Mouse (Mus musculus): ENCODE measurements around the gene Mgat4d. TPM values are rescaled to one million over a fixed set of nuclear protein-coding genes. Genes with fewer than 3 reads are reported as not detected.

Mgat4d gene
- polyA plus RNA-seq, 1 experiment = not detected

DNA sequence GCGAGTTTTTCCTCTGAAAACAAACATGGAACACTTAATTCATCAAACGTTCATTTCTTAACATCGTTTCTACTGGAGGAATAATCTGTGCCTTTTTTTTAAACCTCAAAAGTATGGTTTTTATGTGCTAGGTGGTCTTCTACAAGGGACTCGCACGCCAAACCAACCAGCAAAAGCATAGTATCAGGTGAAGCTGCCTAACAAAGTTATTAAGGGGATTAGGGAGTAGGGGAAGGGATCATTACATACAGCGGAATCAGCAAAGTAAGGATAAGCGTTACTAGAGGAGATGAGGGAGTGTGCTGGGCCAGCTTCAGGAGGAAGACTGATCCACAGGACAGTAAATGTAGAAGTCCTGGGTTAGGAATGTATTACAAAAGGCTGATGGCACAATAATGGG is 15.4 kb upstream of the Mgat4d start:
- H3K27me3 ChIP-seq (ENCODE audit: control insufficient read depth, insufficient read depth, low read length, poor library complexity, severe bottlenecking) = no peaks in the 10 kb centered on the region; the same call in none of the 2 replicates
- no peak for TF ChIP-seq CTCF (IDR thresholded peaks at IDR 0.05; ENCODE audit: low read depth, low read length)
- TF ChIP-seq EP300 (IDR thresholded peaks at IDR 0.05; ENCODE audit: insufficient read depth, low read depth, low read length) = no peak
- no peak for TF ChIP-seq POLR2A (IDR thresholded peaks at IDR 0.05; ENCODE audit: insufficient read depth, low read length)
- no peaks in the 10 kb centered on the region for H3K9me3 ChIP-seq (replicated peaks; ENCODE audit: control insufficient read depth, insufficient read depth, low read length, poor library complexity, severe bottlenecking)
- no peak overlapping the region for H3K4me3 ChIP-seq (ENCODE audit: low read depth, low read length)
- no peak overlapping the region for H3K27ac ChIP-seq (ENCODE audit: insufficient read depth, low read length)
- 0 out of 2 replicates have a peak overlapping the region, but pooled peaks have one; percentile 7 for H3K9ac ChIP-seq (ENCODE audit: low read depth, poor library complexity, severe bottlenecking)
- H3K36me3 ChIP-seq (ENCODE audit: control insufficient read depth, insufficient read depth, low read length, poor library complexity, severe bottlenecking) = no peaks in the 10 kb centered on the region
- H3K4me1 ChIP-seq (ENCODE audit: control insufficient read depth, insufficient read depth, low read length) = no peaks in the 10 kb centered on the region

DNA sequence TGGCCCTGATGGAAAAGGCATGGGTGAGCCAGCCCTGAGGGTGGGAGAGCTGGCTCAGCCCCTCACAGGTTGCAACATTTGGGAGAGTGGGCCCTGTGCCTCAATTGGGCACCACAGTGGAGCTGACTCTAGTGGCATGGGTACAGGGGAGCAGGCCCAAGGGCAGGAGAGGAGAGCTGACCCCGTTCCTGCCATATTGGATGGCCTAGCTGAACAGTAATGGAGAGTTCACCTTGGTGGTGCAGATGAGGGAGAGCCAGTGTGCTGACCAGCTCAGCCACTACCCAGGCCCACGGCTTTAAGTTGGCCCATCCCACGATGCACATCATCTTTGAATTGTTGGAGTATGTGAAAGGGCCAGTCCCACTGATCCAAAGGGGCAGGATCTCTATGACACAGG is 6.2 kb upstream of the Mgat4d start:
- Histone ChIP-seq H3K9me3 (replicated peaks; ENCODE audit: control insufficient read depth, insufficient read depth, low read length, poor library complexity, severe bottlenecking) (no peaks in the 10 kb centered on the region), H3K9ac (ENCODE audit: low read depth, poor library complexity, severe bottlenecking) (no peak overlapping the region), H3K27ac (ENCODE audit: insufficient read depth, low read length) (no peak overlapping the region), H3K4me1 (ENCODE audit: control insufficient read depth, insufficient read depth, low read length) (no peaks in the 10 kb centered on the region), H3K36me3 (ENCODE audit: control insufficient read depth, insufficient read depth, low read length, poor library complexity, severe bottlenecking) (no peaks in the 10 kb centered on the region), H3K4me3 (ENCODE audit: low read depth, low read length) (no peak overlapping the region), H3K27me3 (ENCODE audit: control insufficient read depth, insufficient read depth, low read length, poor library complexity, severe bottlenecking) (no peaks in the 10 kb centered on the region)
- TF ChIP-seq EP300 (IDR thresholded peaks at IDR 0.05; ENCODE audit: insufficient read depth, low read depth, low read length) (no peak), POLR2A (IDR thresholded peaks at IDR 0.05; ENCODE audit: insufficient read depth, low read length) (no peak), CTCF (IDR thresholded peaks at IDR 0.05; ENCODE audit: low read depth, low read length) (no peak)

DNA sequence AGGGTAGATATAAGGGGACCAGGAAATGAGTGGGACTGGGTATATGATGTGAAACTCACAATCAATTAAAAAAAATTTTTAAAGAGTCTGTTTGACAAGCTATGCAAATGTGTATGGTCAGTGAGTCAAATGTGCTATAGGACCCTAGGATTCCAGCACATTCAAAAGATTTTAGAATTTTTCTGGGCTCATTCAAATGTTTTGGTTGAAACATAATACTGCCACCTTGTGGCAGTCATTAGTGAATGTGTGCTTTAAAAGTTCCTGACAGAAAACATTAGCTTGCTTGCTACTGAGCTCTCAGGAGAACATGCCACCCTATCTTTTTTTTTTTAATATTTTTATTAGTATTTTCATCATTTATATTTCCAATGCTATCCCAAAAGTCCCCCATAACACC is 5.6 kb upstream of the Mgat4d start:
- Histone ChIP-seq H3K36me3 (ENCODE audit: control insufficient read depth, insufficient read depth, low read length, poor library complexity, severe bottlenecking) (no peaks in the 10 kb centered on the region), H3K9me3 (replicated peaks; ENCODE audit: control insufficient read depth, insufficient read depth, low read length, poor library complexity, severe bottlenecking) (no peaks in the 10 kb centered on the region), H3K4me3 (ENCODE audit: low read depth, low read length) (no peak overlapping the region), H3K4me1 (ENCODE audit: control insufficient read depth, insufficient read depth, low read length) (no peaks in the 10 kb centered on the region), H3K9ac (ENCODE audit: low read depth, poor library complexity, severe bottlenecking) (no peak overlapping the region), H3K27ac (ENCODE audit: insufficient read depth, low read length) (no peak overlapping the region), H3K27me3 (ENCODE audit: control insufficient read depth, insufficient read depth, low read length, poor library complexity, severe bottlenecking) (no peaks in the 10 kb centered on the region)
- TF ChIP-seq POLR2A (IDR thresholded peaks at IDR 0.05; ENCODE audit: insufficient read depth, low read length) = no peak
- peak; percentile 14 for TF ChIP-seq CTCF (IDR thresholded peaks at IDR 0.05; ENCODE audit: low read depth, low read length)

DNA sequence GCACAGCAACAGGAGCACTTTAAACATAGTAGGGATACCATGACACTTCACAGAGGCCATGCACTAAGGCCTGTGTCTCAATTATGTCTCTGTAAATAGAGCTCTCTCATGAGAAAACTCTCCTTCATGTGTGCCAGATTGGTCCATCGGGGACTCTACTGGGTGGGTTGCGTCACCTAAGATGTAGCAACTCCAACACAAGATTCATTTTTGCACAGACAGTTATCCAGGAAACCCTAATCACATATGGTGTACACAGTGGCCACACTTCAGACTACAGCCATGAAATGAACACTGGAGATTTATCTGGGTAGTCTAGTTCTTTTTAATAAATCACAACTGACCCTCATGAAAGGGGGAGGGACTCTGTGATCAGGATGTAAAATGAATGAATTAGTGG is 3.0 kb downstream of the Mgat4d start:
- TF ChIP-seq POLR2A (IDR thresholded peaks at IDR 0.05; ENCODE audit: insufficient read depth, low read length) = no peak
- TF ChIP-seq CTCF (IDR thresholded peaks at IDR 0.05; ENCODE audit: low read depth, low read length) = no peak
- TF ChIP-seq EP300 (IDR thresholded peaks at IDR 0.05; ENCODE audit: insufficient read depth, low read depth, low read length) = no peak
- Histone ChIP-seq H3K27me3 (ENCODE audit: control insufficient read depth, insufficient read depth, low read length, poor library complexity, severe bottlenecking) (no peaks in the 10 kb centered on the region; the same call in 1 of the 2 replicates), H3K9me3 (replicated peaks; ENCODE audit: control insufficient read depth, insufficient read depth, low read length, poor library complexity, severe bottlenecking) (no peaks in the 10 kb centered on the region), H3K4me3 (ENCODE audit: low read depth, low read length) (no peak overlapping the region), H3K36me3 (ENCODE audit: control insufficient read depth, insufficient read depth, low read length, poor library complexity, severe bottlenecking) (no peaks in the 10 kb centered on the region), H3K9ac (ENCODE audit: low read depth, poor library complexity, severe bottlenecking) (no peak overlapping the region), H3K4me1 (ENCODE audit: control insufficient read depth, insufficient read depth, low read length) (no peaks in the 10 kb centered on the region), H3K27ac (ENCODE audit: insufficient read depth, low read length) (no peak overlapping the region)

DNA sequence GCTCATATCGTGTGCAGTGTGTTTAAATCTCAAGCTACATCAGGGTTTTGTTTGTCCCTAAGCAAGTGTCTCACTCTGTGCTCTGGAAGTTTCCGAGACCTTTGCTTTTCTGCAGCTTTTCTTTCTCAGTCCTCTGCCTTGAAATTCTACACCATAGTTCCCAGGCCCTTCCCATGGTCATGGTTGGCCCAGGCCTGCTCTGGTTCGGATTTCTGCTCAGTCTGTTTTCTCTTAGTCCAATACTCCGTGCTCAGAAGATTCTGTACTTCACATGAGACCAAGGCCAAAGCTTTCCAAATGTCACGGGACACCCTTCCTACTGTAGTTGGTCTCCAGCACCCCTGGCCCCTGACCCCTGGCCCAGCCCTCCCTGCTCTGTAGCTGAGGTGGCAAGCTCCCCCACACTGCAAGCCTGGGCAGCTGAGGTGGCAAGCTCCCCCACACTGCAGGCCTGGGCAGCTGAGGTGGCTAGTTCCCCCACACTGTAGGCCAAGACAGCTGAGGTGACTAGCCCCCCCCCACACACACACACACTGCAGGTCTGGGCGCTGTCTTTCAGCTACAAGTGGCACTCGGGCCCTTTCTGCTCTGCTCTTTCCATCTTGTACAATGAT is 15.0 kb downstream of the Mgat4d start:
- no peak overlapping the region for H3K27ac ChIP-seq (ENCODE audit: insufficient read depth, low read length)
- TF ChIP-seq POLR2A (IDR thresholded peaks at IDR 0.05; ENCODE audit: insufficient read depth, low read length) (no peak), EP300 (IDR thresholded peaks at IDR 0.05; ENCODE audit: insufficient read depth, low read depth, low read length) (no peak), CTCF (IDR thresholded peaks at IDR 0.05; ENCODE audit: low read depth, low read length) (no peak)
- H3K27me3 ChIP-seq (ENCODE audit: control insufficient read depth, insufficient read depth, low read length, poor library complexity, severe bottlenecking) = no peaks in the 10 kb centered on the region
- no peaks in the 10 kb centered on the region for H3K4me1 ChIP-seq (ENCODE audit: control insufficient read depth, insufficient read depth, low read length)
- no peaks in the 10 kb centered on the region for H3K9me3 ChIP-seq (replicated peaks; ENCODE audit: control insufficient read depth, insufficient read depth, low read length, poor library complexity, severe bottlenecking)
- no peak overlapping the region for H3K9ac ChIP-seq (ENCODE audit: low read depth, poor library complexity, severe bottlenecking)
- H3K36me3 ChIP-seq (ENCODE audit: control insufficient read depth, insufficient read depth, low read length, poor library complexity, severe bottlenecking) = no peaks in the 10 kb centered on the region
- no peak overlapping the region for H3K4me3 ChIP-seq (ENCODE audit: low read depth, low read length)

DNA sequence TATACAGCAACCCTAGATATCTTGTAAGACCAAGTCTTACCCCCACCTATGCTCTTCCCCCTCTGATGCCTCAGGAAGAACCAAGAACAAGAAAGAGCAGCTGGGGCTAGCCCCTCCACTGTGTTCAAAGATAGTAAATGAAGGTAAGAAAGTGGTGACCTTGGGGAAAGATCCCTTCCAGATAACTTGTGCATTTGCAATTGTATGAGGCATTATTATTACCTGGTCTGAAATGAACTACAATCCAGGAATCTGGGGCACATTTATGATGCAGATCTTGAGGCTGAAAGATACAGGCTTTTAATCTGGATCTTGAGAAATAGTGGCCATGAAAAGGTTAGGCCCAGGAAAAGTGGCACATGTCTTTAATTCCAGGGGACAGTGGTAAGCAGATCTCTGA is 29.0 kb downstream of the Mgat4d start:
- TF ChIP-seq POLR2A (IDR thresholded peaks at IDR 0.05; ENCODE audit: insufficient read depth, low read length) = no peak
- TF ChIP-seq CTCF (IDR thresholded peaks at IDR 0.05; ENCODE audit: low read depth, low read length) = no peak
- TF ChIP-seq EP300 (IDR thresholded peaks at IDR 0.05; ENCODE audit: insufficient read depth, low read depth, low read length) = no peak
- Histone ChIP-seq H3K4me1 (ENCODE audit: control insufficient read depth, insufficient read depth, low read length) (no peaks in the 10 kb centered on the region), H3K9ac (ENCODE audit: low read depth, poor library complexity, severe bottlenecking) (no peak overlapping the region), H3K27me3 (ENCODE audit: control insufficient read depth, insufficient read depth, low read length, poor library complexity, severe bottlenecking) (no peaks in the 10 kb centered on the region), H3K36me3 (ENCODE audit: control insufficient read depth, insufficient read depth, low read length, poor library complexity, severe bottlenecking) (no peaks in the 10 kb centered on the region), H3K9me3 (replicated peaks; ENCODE audit: control insufficient read depth, insufficient read depth, low read length, poor library complexity, severe bottlenecking) (no peaks in the 10 kb centered on the region; the same call in 1 of the 2 replicates), H3K4me3 (ENCODE audit: low read depth, low read length) (no peak overlapping the region), H3K27ac (ENCODE audit: insufficient read depth, low read length) (no peak overlapping the region)

Measured in ES-Bruce4 (cell line).